Mouse (Mus musculus): Measurements from ENCODE around the gene Ankrd24.

The Ankrd24 gene

GRCm38 (mm10) chr10:81628390-81628789, at the start of gene Ankrd24:
Ankrd24 (plus strand) TSS chr10:81628540.
- no peak for DNase-seq

- no peak for DNase-seq
Measured at GRCm38 (mm10) chr10:81579967-81580366, 48.4 kb upstream of the Ankrd24 start.

GRCm38 (mm10) chr10:81580441-81581070, 47.8 kb upstream of the Ankrd24 start:
- DNase-seq, result no peak

GRCm38 (mm10) chr10:81583347-81583746, 45.0 kb upstream of the Ankrd24 start:
- DNase-seq, result no peak

- no peak for DNase-seq
Measured at GRCm38 (mm10) chr10:81588739-81589138, 39.6 kb upstream of the Ankrd24 start.

GRCm38 (mm10) chr10:81591846-81592245, 36.5 kb upstream of the Ankrd24 start:
- DNase-seq, result peak; percentile 34

GRCm38 (mm10) chr10:81592631-81593030, 35.7 kb upstream of the Ankrd24 start:
- DNase-seq, result peak; percentile 24

GRCm38 (mm10) chr10:81593223-81593622, 35.1 kb upstream of the Ankrd24 start:
- peak; percentile 17 for DNase-seq

GRCm38 (mm10) chr10:81593935-81594334, 34.4 kb upstream of the Ankrd24 start:
- DNase-seq, result peak; percentile 62

- peak; percentile 22 for DNase-seq
Measured at GRCm38 (mm10) chr10:81595599-81595998, 32.7 kb upstream of the Ankrd24 start.

- DNase-seq, result no peak
Measured at GRCm38 (mm10) chr10:81596611-81597010, 31.7 kb upstream of the Ankrd24 start.

- no peak for DNase-seq
Measured at GRCm38 (mm10) chr10:81597137-81597950, 31.0 kb upstream of the Ankrd24 start.

- DNase-seq, result no peak
Measured at GRCm38 (mm10) chr10:81598342-81598741, 30.0 kb upstream of the Ankrd24 start.

GRCm38 (mm10) chr10:81598871-81599270, 29.5 kb upstream of the Ankrd24 start:
- no peak for DNase-seq

GRCm38 (mm10) chr10:81599630-81600029, 28.7 kb upstream of the Ankrd24 start:
- no peak for DNase-seq

GRCm38 (mm10) chr10:81600096-81600495, 28.2 kb upstream of the Ankrd24 start:
- DNase-seq, result no peak

GRCm38 (mm10) chr10:81600738-81601203, 27.6 kb upstream of the Ankrd24 start, which contains the start of gene Tle6:
Tle6 (minus strand) TSS chr10:81601073.
- peak; percentile 94 for DNase-seq

GRCm38 (mm10) chr10:81601396-81601905, 26.9 kb upstream of the Ankrd24 start:
- DNase-seq, result no peak

- no peak for DNase-seq
Measured at GRCm38 (mm10) chr10:81602741-81603151, 25.6 kb upstream of the Ankrd24 start.

- DNase-seq, result no peak
Measured at GRCm38 (mm10) chr10:81604019-81604967, 24.0 kb upstream of the Ankrd24 start.

- DNase-seq, result peak; percentile 86
Measured at GRCm38 (mm10) chr10:81604968-81605665, 23.2 kb upstream of the Ankrd24 start.

- no peak for DNase-seq
Measured at GRCm38 (mm10) chr10:81605666-81605973, 22.7 kb upstream of the Ankrd24 start.
